Mouse (Mus musculus) stomach, embryonic 14.5 days (tissue): ENCODE measurements around the gene Ccl25. TPM values are rescaled to one million over a fixed set of nuclear protein-coding genes. Genes with fewer than 3 reads are reported as not detected.

ENCODE experiments used
- ATAC-seq: fragments of 200-750 bp; cut with Nextera tagmentation; 2 replicates; pipeline ENCODE4 v1.8.0; 2017; ENCODE audit warnings: low read depth, moderate TSS enrichment; ENCODE audit not compliant: insufficient number of reproducible peaks, insufficient read depth, low FRiP score
- H3K27ac ChIP-seq: fragments of 300-500 bp; sonication (generic); 2 replicates; pipeline ENCODE4 v1.5.1; 2014; ENCODE audit warnings: mild to moderate bottlenecking, low read length, moderate library complexity, mixed read lengths
- H3K27me3 ChIP-seq: fragments of 300-500 bp; sonication (generic); 2 replicates; pipeline ENCODE4 v1.6.1; 2014; ENCODE audit warnings: low read length, control low read depth, mixed read lengths; ENCODE audit not compliant: control insufficient read depth, insufficient read depth
- H3K36me3 ChIP-seq: fragments of 300-500 bp; sonication (generic); 2 replicates; pipeline ENCODE4 v1.6.1; 2014; ENCODE audit warnings: mild to moderate bottlenecking, control low read depth, low read length, moderate library complexity, mixed read lengths; ENCODE audit not compliant: control insufficient read depth, insufficient read depth
- H3K4me1 ChIP-seq: fragments of 300-500 bp; sonication (generic); 2 replicates; pipeline ENCODE4 v1.6.1; 2014; ENCODE audit warnings: low read length, control low read depth, mixed read lengths; ENCODE audit not compliant: control insufficient read depth, insufficient read depth
- H3K4me2 ChIP-seq: fragments of 300-500 bp; sonication (generic); replicated peaks from 2 replicates; pipeline ENCODE4 v1.6.1; 2014; ENCODE audit warnings: low read depth, low read length, control low read depth
- H3K4me3 ChIP-seq: fragments of 300-500 bp; sonication (generic); 2 replicates; pipeline ENCODE4 v1.5.1; 2014; ENCODE audit warnings: low read depth, low read length, control low read depth
- H3K9ac ChIP-seq: fragments of 300-500 bp; sonication (generic); replicated peaks from 2 replicates; pipeline ENCODE4 v1.6.1; 2014; ENCODE audit warnings: low read depth, mild to moderate bottlenecking, control low read depth, low read length, moderate library complexity, mixed read lengths
- H3K9me3 ChIP-seq: fragments of 300-500 bp; sonication (generic); 2 replicates; pipeline ENCODE4 v1.6.1; 2016; ENCODE audit warnings: low read depth, low read length, control low read depth; ENCODE audit not compliant: control insufficient read depth
- WGBS: fragments of 180-500 bp; shearing (Covaris S2); extraction: QIAGEN DNeasy Blood & Tissue Kit; methylation state at CpG from one replicate; pipeline ENCODE4 v1.1.7; 2014; 5-methylcytosine and 5-hydroxymethylcytosine counted together
- polyA plus RNA-seq: library from polyadenylated mRNA; unstranded; fragments of >200 nt; fragmentation: Nextera tagmentation; extraction: Ambion mirVana; gene quantifications from 2 replicates; pipeline ENCODE4 v1.2.1, GENCODE M21; 2014

Ccl25 gene
- polyA plus RNA-seq: 17.0 and 17.2 TPM in 2 replicates

- peak within 1 kb of the TSS; percentile 96 for H3K4me2 ChIP-seq
- WGBS: under 1% methylated on average over 71 of the region's 78 CpGs
- H3K27ac ChIP-seq: peak within 1 kb of the TSS; percentile 74
- H3K9ac ChIP-seq: peak within 1 kb of the TSS; percentile 99
- peaks cover 37% of the 10 kb centered on the region for H3K36me3 ChIP-seq
- peaks cover 13% of the 10 kb centered on the region for H3K4me1 ChIP-seq
- ATAC-seq: peak; percentile 98
- peak within 1 kb of the TSS; percentile 99 for H3K4me3 ChIP-seq
- H3K27me3 ChIP-seq: no peaks in the 10 kb centered on the region
- H3K9me3 ChIP-seq: no peaks in the 10 kb centered on the region
Measured at GRCm38 (mm10) chr8:4324983-4325750, at the start of gene Ccl25, which contains the start of gene Elavl1. Gene Ccl25, plus strand, starts transcription at chr8:4325210. Gene Elavl1, minus strand, starts transcription at chr8:4325413.

GRCm38 (mm10) chr8:4275275-4276110 is 49.5 kb upstream of the Ccl25 start, which contains the start of gene Timm44:
Gene Timm44, minus strand, starts transcription at chr8:4275913.
- Histone ChIP-seq H3K27me3 (no peaks in the 10 kb centered on the region), H3K4me1 (peaks cover 5% of the 10 kb centered on the region), H3K9me3 (no peaks in the 10 kb centered on the region), H3K4me2 (peak within 1 kb of the TSS; percentile 47), H3K36me3 (peaks cover 9% of the 10 kb centered on the region), H3K4me3 (peak within 1 kb of the TSS; percentile 77), H3K9ac (peak within 1 kb of the TSS; percentile 77), H3K27ac (peak within 1 kb of the TSS; percentile 59; the same call in 1 of the 2 replicates)
- under 1% methylated on average over 38 of the region's 39 CpGs for WGBS
- peak; percentile 96 for ATAC-seq

GRCm38 (mm10) chr8:4276111-4276465 is 48.9 kb upstream of the Ccl25 start:
- Histone ChIP-seq H3K4me1 (peaks cover 5% of the 10 kb centered on the region), H3K9me3 (no peaks in the 10 kb centered on the region), H3K36me3 (peaks cover 9% of the 10 kb centered on the region), H3K4me3 (peak overlapping the region; percentile 77), H3K4me2 (peak overlapping the region; percentile 47), H3K27me3 (no peaks in the 10 kb centered on the region), H3K27ac (peak overlapping the region; percentile 59; the same call in 1 of the 2 replicates), H3K9ac (peak overlapping the region; percentile 31)
- 24% methylated on average over 9 of the region's 9 CpGs for WGBS
- peak; percentile 39; the same call in 1 of the 2 replicates for ATAC-seq

- Histone ChIP-seq H3K9me3 (no peaks in the 10 kb centered on the region), H3K27me3 (no peaks in the 10 kb centered on the region), H3K36me3 (peaks cover 75% of the 10 kb centered on the region), H3K4me2 (no peak overlapping the region), H3K27ac (no peak overlapping the region), H3K4me3 (no peak overlapping the region), H3K4me1 (no peaks in the 10 kb centered on the region), H3K9ac (no peak overlapping the region)
- no peak for ATAC-seq
- WGBS: 92% methylated on average over 5 of the region's 5 CpGs
Measured at GRCm38 (mm10) chr8:4292738-4293137, 32.3 kb upstream of the Ccl25 start.

GRCm38 (mm10) chr8:4297822-4298221 is 27.2 kb upstream of the Ccl25 start:
- Histone ChIP-seq H3K9me3 (no peaks in the 10 kb centered on the region), H3K4me3 (no peak overlapping the region), H3K36me3 (peaks cover 77% of the 10 kb centered on the region), H3K4me2 (no peak overlapping the region), H3K9ac (no peak overlapping the region), H3K27ac (no peak overlapping the region), H3K27me3 (no peaks in the 10 kb centered on the region), H3K4me1 (no peaks in the 10 kb centered on the region)
- ATAC-seq: no peak
- WGBS: 90% methylated on average over 4 of the region's 4 CpGs

GRCm38 (mm10) chr8:4304124-4304547 is 20.9 kb upstream of the Ccl25 start:
- H3K4me2 ChIP-seq: no peak overlapping the region
- no peaks in the 10 kb centered on the region for H3K27me3 ChIP-seq
- H3K36me3 ChIP-seq: peaks cover 74% of the 10 kb centered on the region
- H3K9ac ChIP-seq: no peak overlapping the region
- no peaks in the 10 kb centered on the region for H3K4me1 ChIP-seq
- no peak overlapping the region for H3K27ac ChIP-seq
- H3K9me3 ChIP-seq: no peaks in the 10 kb centered on the region
- ATAC-seq: 0 out of 2 replicates have a peak, but pooled peaks have one; percentile 14
- WGBS: 68% methylated on average over 3 of the region's 3 CpGs
- H3K4me3 ChIP-seq: no peak overlapping the region

- Histone ChIP-seq H3K36me3 (peaks cover 75% of the 10 kb centered on the region), H3K27ac (no peak overlapping the region), H3K9ac (no peak overlapping the region), H3K4me3 (no peak overlapping the region), H3K4me2 (no peak overlapping the region), H3K4me1 (no peaks in the 10 kb centered on the region), H3K27me3 (no peaks in the 10 kb centered on the region), H3K9me3 (no peaks in the 10 kb centered on the region)
- no peak for ATAC-seq
- WGBS: 83% methylated on average over 2 of the region's 2 CpGs
Measured at GRCm38 (mm10) chr8:4305838-4306237, 19.2 kb upstream of the Ccl25 start.

- Histone ChIP-seq H3K9me3 (no peaks in the 10 kb centered on the region), H3K4me2 (no peak overlapping the region), H3K4me1 (no peaks in the 10 kb centered on the region), H3K27ac (no peak overlapping the region), H3K27me3 (no peaks in the 10 kb centered on the region), H3K9ac (no peak overlapping the region), H3K4me3 (no peak overlapping the region), H3K36me3 (peaks cover 28% of the 10 kb centered on the region)
- no peak for ATAC-seq
Measured at GRCm38 (mm10) chr8:4312104-4312503, 12.9 kb upstream of the Ccl25 start.
